Mouse (Mus musculus) G1E (cell line): ENCODE results near the gene Eftud2.

Experiments
- CTCF ChIP-seq: IDR thresholded peaks from 2 replicates; pipeline ENCODE4 v1.5.1; 2012; ENCODE audit warnings: low read depth, low read length, inconsistent platforms, mixed read lengths
- GATA1 ChIP-seq: IDR thresholded peaks from 2 replicates; pipeline ENCODE4 v1.6.1; 2012; ENCODE audit warnings: borderline replicate concordance, low read length, inconsistent platforms, mixed read lengths
- GATA2 ChIP-seq: IDR thresholded peaks from 2 replicates; pipeline ENCODE4 v1.6.1; 2012; ENCODE audit warnings: low read depth, low read length, inconsistent platforms, borderline replicate concordance
- POLR2AphosphoS5 ChIP-seq: IDR thresholded peaks from 2 replicates; pipeline ENCODE4 v1.6.1; 2012; ENCODE audit warnings: low read depth, low read length, inconsistent platforms; ENCODE audit not compliant: insufficient replicate concordance
- TAL1 ChIP-seq: conservative IDR thresholded peaks from 2 replicates; pipeline ENCODE4 v1.6.1; 2012; ENCODE audit warnings: low read depth, low read length, inconsistent platforms, mixed read lengths

- TF ChIP-seq CTCF = no peak
- TF ChIP-seq GATA1 = no peak
- TF ChIP-seq TAL1 = no peak
- TF ChIP-seq GATA2 = no peak
- TF ChIP-seq POLR2AphosphoS5 = no peak
These were observed 771 bp upstream of the Eftud2 start for GRCm38 (mm10) chr11:102881314-102882198.
